Mouse (Mus musculus): ENCODE results near the gene Rita1. TPM values are rescaled to one million over a fixed set of nuclear protein-coding genes. Genes with fewer than 3 reads are reported as not detected.

Gene Rita1
- polyA plus RNA-seq, 1 experiment from 2014 or later, result 8.3 TPM

DNA sequence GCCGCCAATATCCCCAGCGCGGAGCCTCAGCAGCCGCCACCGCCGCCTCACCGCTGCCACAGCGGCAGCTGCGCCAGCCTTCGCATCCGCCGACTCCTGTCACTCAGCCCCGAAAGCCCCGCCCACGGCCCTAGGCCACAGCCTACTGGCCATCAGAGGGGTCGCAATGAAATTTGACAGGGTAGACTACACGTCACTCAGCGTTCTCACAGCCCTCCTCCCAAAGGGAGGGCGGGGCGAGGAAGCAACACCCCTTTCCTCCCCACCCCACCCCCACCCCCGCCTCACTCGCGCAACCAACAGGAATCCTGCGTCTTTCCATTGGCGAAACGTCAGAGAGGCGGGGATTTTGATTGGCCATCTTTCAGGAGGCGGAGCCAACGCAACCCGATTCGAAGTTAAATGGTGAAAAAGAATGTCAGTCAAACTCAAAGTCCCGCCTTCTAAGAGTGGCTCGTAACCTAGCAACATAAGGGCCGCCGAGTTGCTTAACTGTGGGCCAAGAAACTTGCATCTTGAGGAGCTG lies 23.8 kb downstream of the Rita1 start, which contains the start of the genes Tpcn1 and Iqcd:
Gene Tpcn1, minus strand, starts transcription at position 105 of the 526 bp plus-strand sequence.
Gene Iqcd, plus strand, starts transcription at position 448 of the 526 bp plus-strand sequence.
- H3K27ac ChIP-seq (replicated peaks; ENCODE audit: low read depth, low read length), result 0 out of 2 replicates have a peak within 1 kb of the TSS, but pooled peaks have one; percentile 53
- H3K9me3 ChIP-seq (replicated peaks; ENCODE audit: control insufficient read depth, low read length), result no peaks in the 10 kb centered on the region
- DNase-seq (ENCODE audit: low spot score) (peak; percentile 100), ATAC-seq (replicated peaks; ENCODE audit: insufficient number of reproducible peaks, low FRiP score, low TSS enrichment, low read depth) (peak; percentile 92)
- peak within 1 kb of the TSS; percentile 71 for H3K9ac ChIP-seq (replicated peaks; ENCODE audit: low read length)
- H3K4me1 ChIP-seq (ENCODE audit: control insufficient read depth, insufficient read depth, low read length), result no peaks in the 10 kb centered on the region
- H3K36me3 ChIP-seq (replicated peaks; ENCODE audit: control insufficient read depth, insufficient read depth, low read depth, low read length), result no peaks in the 10 kb centered on the region
- under 1% methylated on average over 35 of the region's 35 CpGs for WGBS
- H3K4me2 ChIP-seq (ENCODE audit: low read depth, low read length), result peak within 1 kb of the TSS; percentile 87
- H3K27me3 ChIP-seq (ENCODE audit: control insufficient read depth, insufficient read depth, low read length), result no peaks in the 10 kb centered on the region
- H3K4me3 ChIP-seq (ENCODE audit: low read depth, low read length), result peak within 1 kb of the TSS; percentile 82

DNA sequence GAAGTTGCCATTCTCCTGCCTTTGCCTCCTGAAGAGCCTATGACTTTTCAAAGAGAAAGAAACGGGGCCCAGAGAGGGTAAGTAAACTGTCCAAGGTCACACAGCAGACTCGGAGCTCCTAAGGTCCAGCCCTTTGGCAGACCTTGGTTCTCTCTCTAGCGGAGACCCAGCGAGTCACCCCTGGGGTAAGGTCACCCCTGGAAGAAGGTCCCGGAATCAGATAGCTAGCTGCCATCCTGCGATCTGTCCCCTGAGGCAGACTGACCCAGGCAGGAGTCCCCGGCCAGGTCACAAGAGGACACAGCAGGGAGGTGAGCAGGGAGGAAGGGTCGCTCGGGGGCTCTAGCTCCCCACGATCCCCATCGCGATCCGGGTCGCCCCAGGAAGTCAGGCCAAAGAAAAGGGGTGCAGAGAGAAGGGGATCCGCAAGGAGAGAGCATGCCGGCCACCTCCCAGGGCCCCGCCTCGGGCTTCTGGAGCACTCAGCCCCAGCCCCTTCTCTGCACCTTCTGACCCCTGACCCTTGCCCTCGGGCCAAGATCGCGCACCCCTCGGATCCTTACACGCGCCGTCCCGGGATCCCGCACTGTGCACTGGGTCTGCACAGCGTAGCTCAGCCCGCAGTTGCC lies 24.3 kb downstream of the Rita1 start:
- H3K27ac ChIP-seq (replicated peaks; ENCODE audit: low read depth, low read length), result 0 out of 2 replicates have a peak overlapping the region, but pooled peaks have one; percentile 53
- H3K27me3 ChIP-seq (ENCODE audit: control insufficient read depth, insufficient read depth, low read length), result no peaks in the 10 kb centered on the region
- H3K9me3 ChIP-seq (replicated peaks; ENCODE audit: control insufficient read depth, low read length), result no peaks in the 10 kb centered on the region
- H3K9ac ChIP-seq (replicated peaks; ENCODE audit: low read length), result peak overlapping the region; percentile 71
- H3K4me1 ChIP-seq (ENCODE audit: control insufficient read depth, insufficient read depth, low read length), result no peaks in the 10 kb centered on the region
- no peaks in the 10 kb centered on the region for H3K36me3 ChIP-seq (replicated peaks; ENCODE audit: control insufficient read depth, insufficient read depth, low read depth, low read length)
- 1% methylated on average over 25 of the region's 29 CpGs for WGBS
- H3K4me2 ChIP-seq (ENCODE audit: low read depth, low read length), result peak overlapping the region; percentile 87
- H3K4me3 ChIP-seq (ENCODE audit: low read depth, low read length), result peak overlapping the region; percentile 82
- DNase-seq (ENCODE audit: low spot score) (no peak), ATAC-seq (replicated peaks; ENCODE audit: insufficient number of reproducible peaks, low FRiP score, low TSS enrichment, low read depth) (peak; percentile 5; the same call in 1 of the 2 replicates)

DNA sequence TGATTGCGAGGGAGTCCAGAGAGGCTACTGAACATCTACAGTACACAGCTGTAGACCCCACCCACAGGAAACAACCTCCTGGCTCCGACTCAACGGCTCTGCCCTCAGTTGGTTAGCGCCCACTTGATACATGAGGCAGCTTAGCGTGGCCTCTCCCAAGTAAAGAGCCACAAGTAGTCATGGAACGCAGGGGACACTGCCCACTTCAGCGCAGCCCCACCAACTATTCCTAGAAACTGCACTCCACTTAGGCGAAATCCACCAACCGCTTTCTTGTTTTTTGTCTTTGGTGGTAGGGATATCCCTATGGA lies 24.8 kb downstream of the Rita1 start:
- no peaks in the 10 kb centered on the region for H3K4me1 ChIP-seq (ENCODE audit: control insufficient read depth, insufficient read depth, low read length)
- no peak overlapping the region for H3K27ac ChIP-seq (replicated peaks; ENCODE audit: low read depth, low read length)
- no peak for ATAC-seq (replicated peaks; ENCODE audit: insufficient number of reproducible peaks, low FRiP score, low TSS enrichment, low read depth)
- H3K9ac ChIP-seq (replicated peaks; ENCODE audit: low read length), result no peak overlapping the region
- H3K9me3 ChIP-seq (replicated peaks; ENCODE audit: control insufficient read depth, low read length), result no peaks in the 10 kb centered on the region
- DNase-seq (ENCODE audit: low spot score), result peak; percentile 26
- peak overlapping the region; percentile 87 for H3K4me2 ChIP-seq (ENCODE audit: low read depth, low read length)
- peak overlapping the region; percentile 82 for H3K4me3 ChIP-seq (ENCODE audit: low read depth, low read length)
- 31% methylated on average over 9 of the region's 9 CpGs for WGBS
- H3K27me3 ChIP-seq (ENCODE audit: control insufficient read depth, insufficient read depth, low read length), result no peaks in the 10 kb centered on the region
- no peaks in the 10 kb centered on the region for H3K36me3 ChIP-seq (replicated peaks; ENCODE audit: control insufficient read depth, insufficient read depth, low read depth, low read length)

DNA sequence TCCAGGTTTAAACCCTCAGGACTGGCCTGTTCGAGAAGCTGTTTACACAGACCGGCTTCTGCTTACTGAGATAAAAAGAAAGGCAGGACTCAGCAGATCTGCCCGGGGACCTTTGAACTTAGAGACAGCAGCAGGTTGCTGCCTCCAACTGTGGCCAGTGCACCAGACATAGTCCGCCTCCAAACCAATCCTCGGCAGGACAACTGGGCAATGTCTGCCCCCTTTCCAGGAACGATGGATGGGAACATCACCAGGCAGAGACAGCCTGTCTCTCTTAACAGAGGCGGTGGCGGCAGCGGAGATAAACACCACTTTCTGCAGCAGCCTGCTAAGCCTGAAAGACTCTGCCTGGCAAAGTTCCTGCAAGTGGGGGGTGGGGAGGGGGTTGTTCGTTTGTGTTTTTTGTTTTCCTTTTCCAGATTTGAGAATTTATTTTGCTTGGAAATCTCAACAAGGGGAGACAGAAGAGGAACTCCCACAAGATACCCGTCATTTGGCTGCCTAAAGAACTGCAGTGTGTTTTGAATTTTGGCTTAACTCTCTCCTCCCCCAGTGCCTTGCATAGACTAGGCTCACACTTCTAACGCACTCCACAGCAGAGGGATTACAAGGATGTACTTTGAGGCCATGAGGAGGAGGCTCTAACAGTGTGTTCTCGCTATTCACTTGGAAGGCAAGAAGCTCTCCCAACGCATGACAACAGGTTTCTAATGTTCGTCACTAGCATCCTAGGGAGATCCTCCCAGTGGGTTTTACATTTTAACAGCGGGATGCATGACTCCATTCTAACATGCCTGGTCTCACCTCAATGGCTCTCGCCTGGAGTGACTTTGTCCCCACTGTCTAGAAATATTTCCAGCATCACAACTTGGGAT lies 25.4 kb downstream of the Rita1 start:
- Histone ChIP-seq H3K9me3 (replicated peaks; ENCODE audit: control insufficient read depth, low read length) (no peaks in the 10 kb centered on the region), H3K4me2 (ENCODE audit: low read depth, low read length) (peak overlapping the region; percentile 87; the same call in 1 of the 2 replicates), H3K9ac (replicated peaks; ENCODE audit: low read length) (no peak overlapping the region; the same call in 1 of the 2 replicates), H3K4me1 (ENCODE audit: control insufficient read depth, insufficient read depth, low read length) (no peaks in the 10 kb centered on the region), H3K27me3 (ENCODE audit: control insufficient read depth, insufficient read depth, low read length) (no peaks in the 10 kb centered on the region), H3K36me3 (replicated peaks; ENCODE audit: control insufficient read depth, insufficient read depth, low read depth, low read length) (no peaks in the 10 kb centered on the region), H3K27ac (replicated peaks; ENCODE audit: low read depth, low read length) (no peak overlapping the region), H3K4me3 (ENCODE audit: low read depth, low read length) (no peak overlapping the region; the same call in 1 of the 2 replicates)
- 13% methylated on average over 17 of the region's 17 CpGs for WGBS
- ATAC-seq (replicated peaks; ENCODE audit: insufficient number of reproducible peaks, low FRiP score, low TSS enrichment, low read depth), result no peak
- DNase-seq (ENCODE audit: low spot score), result no peak

DNA sequence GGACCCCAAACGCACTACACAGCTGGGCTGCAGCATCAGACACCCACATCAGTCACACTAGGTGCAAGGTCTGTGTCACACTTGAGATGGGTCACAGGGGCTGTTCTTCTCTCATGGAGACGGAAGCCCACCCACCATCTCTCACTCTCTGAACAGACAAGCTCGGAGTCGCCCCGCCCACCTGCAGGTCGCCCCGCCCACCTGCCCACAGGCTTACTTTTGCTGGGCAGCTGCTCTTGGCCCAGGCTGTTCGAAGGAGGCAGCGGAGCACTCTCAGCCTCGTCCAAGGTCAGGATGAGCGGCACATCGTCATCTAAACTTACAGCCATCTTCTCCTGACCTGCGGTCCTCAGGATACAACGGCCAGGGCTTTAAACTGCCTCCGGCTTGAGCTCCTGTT lies 27.4 kb downstream of the Rita1 start:
- Histone ChIP-seq H3K36me3 (replicated peaks; ENCODE audit: control insufficient read depth, insufficient read depth, low read depth, low read length) (no peaks in the 10 kb centered on the region), H3K4me2 (ENCODE audit: low read depth, low read length) (no peak overlapping the region), H3K9ac (replicated peaks; ENCODE audit: low read length) (no peak overlapping the region), H3K27ac (replicated peaks; ENCODE audit: low read depth, low read length) (no peak overlapping the region), H3K4me3 (ENCODE audit: low read depth, low read length) (no peak overlapping the region), H3K4me1 (ENCODE audit: control insufficient read depth, insufficient read depth, low read length) (peaks cover 2% of the 10 kb centered on the region; the same call in 1 of the 2 replicates), H3K9me3 (replicated peaks; ENCODE audit: control insufficient read depth, low read length) (no peaks in the 10 kb centered on the region), H3K27me3 (ENCODE audit: control insufficient read depth, insufficient read depth, low read length) (no peaks in the 10 kb centered on the region)
- WGBS, result 43% methylated on average over 15 of the region's 15 CpGs
- ATAC-seq (replicated peaks; ENCODE audit: insufficient number of reproducible peaks, low FRiP score, low TSS enrichment, low read depth) (no peak), DNase-seq (ENCODE audit: low spot score) (no peak)

DNA sequence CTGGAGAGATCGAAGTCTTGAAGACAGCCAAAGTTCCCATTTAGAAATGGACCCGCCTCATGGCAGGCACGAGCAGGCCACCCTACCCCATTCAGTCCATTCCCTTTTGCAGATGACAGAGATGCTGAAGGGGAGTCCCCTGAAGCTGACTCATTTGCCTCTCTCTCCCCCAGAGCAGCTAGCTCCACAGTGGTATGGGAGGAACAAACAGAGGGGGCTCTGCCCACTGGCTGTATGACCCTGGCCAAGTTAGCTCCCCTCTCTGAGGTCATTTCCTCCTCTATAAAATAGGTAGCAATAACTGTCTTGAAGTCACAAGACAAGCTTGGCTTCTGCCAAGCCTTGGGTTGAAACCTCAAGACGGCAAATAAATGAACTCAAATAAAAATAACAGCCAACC lies 28.9 kb downstream of the Rita1 start:
- Histone ChIP-seq H3K4me2 (ENCODE audit: low read depth, low read length) (no peak overlapping the region), H3K9me3 (replicated peaks; ENCODE audit: control insufficient read depth, low read length) (no peaks in the 10 kb centered on the region), H3K4me1 (ENCODE audit: control insufficient read depth, insufficient read depth, low read length) (peaks cover 11% of the 10 kb centered on the region), H3K4me3 (ENCODE audit: low read depth, low read length) (no peak overlapping the region), H3K9ac (replicated peaks; ENCODE audit: low read length) (no peak overlapping the region), H3K27me3 (ENCODE audit: control insufficient read depth, insufficient read depth, low read length) (no peaks in the 10 kb centered on the region), H3K27ac (replicated peaks; ENCODE audit: low read depth, low read length) (no peak overlapping the region), H3K36me3 (replicated peaks; ENCODE audit: control insufficient read depth, insufficient read depth, low read depth, low read length) (no peaks in the 10 kb centered on the region)
- WGBS, result 88% methylated on average over 4 of the region's 4 CpGs
- DNase-seq (ENCODE audit: low spot score), result no peak
- no peak for ATAC-seq (replicated peaks; ENCODE audit: insufficient number of reproducible peaks, low FRiP score, low TSS enrichment, low read depth)

DNA sequence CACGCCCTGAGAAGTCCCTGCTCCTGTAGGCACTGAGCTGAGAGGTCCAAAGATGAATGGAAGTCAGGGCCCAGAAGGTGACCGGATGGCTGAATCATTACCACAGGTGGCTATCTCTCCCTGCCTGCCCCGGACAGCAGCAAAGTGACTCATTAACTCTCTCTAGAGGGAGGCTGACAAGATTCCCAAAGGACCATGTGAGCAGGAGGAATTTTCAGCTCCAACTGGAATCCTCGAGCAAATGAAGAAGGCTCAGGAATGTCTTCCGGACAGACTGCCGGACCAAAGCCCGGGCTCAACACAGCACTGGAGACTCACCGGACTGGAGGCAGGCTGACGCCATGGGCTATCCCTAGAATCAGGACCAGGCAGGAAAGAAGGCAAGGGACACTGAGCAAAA lies 30.4 kb downstream of the Rita1 start:
- Histone ChIP-seq H3K9ac (replicated peaks; ENCODE audit: low read length) (no peak overlapping the region), H3K36me3 (replicated peaks; ENCODE audit: control insufficient read depth, insufficient read depth, low read depth, low read length) (no peaks in the 10 kb centered on the region), H3K27me3 (ENCODE audit: control insufficient read depth, insufficient read depth, low read length) (no peaks in the 10 kb centered on the region), H3K4me1 (ENCODE audit: control insufficient read depth, insufficient read depth, low read length) (peaks cover 12% of the 10 kb centered on the region), H3K4me3 (ENCODE audit: low read depth, low read length) (no peak overlapping the region), H3K4me2 (ENCODE audit: low read depth, low read length) (no peak overlapping the region), H3K27ac (replicated peaks; ENCODE audit: low read depth, low read length) (no peak overlapping the region), H3K9me3 (replicated peaks; ENCODE audit: control insufficient read depth, low read length) (no peaks in the 10 kb centered on the region)
- ATAC-seq (replicated peaks; ENCODE audit: insufficient number of reproducible peaks, low FRiP score, low TSS enrichment, low read depth), result no peak
- WGBS, result 85% methylated on average over 9 of the region's 9 CpGs
- no peak for DNase-seq (ENCODE audit: low spot score)
